Mouse (Mus musculus): ENCODE data around the gene Cdh24. TPM values are rescaled to one million over a fixed set of nuclear protein-coding genes. Genes with fewer than 3 reads are reported as not detected.

Cdh24 gene
- polyA plus RNA-seq, 1 experiment = 4.3 TPM

GRCm38 (mm10) chr14:54669381-54669780 lies 28.2 kb upstream of the Cdh24 start:
- Histone ChIP-seq H3K36me3 (ENCODE audit: control insufficient read depth, insufficient read depth) (peaks cover 23% of the 10 kb centered on the region), H3K4me2 (ENCODE audit: low read depth) (no peak overlapping the region), H3ac (ENCODE audit: control insufficient read depth, insufficient read length) (no peak overlapping the region), H3K27me3 (ENCODE audit: control insufficient read depth, insufficient read depth, insufficient read length) (no peaks in the 10 kb centered on the region), H3K4me3 (no peak overlapping the region), H3K79me2 (ENCODE audit: control insufficient read depth, insufficient read depth) (peaks cover 3% of the 10 kb centered on the region)
- no peak for TF ChIP-seq POLR2AphosphoS2 (IDR thresholded peaks at IDR 0.05; ENCODE audit: insufficient read length, low read depth)
- TF ChIP-seq POLR2A (IDR thresholded peaks at IDR 0.05; ENCODE audit: insufficient read length, low read depth) = no peak
- no peak for TF ChIP-seq USF1 (IDR thresholded peaks at IDR 0.05; ENCODE audit: low read depth)
- TF ChIP-seq E2F4 (IDR thresholded peaks at IDR 0.05; ENCODE audit: insufficient read depth) = no peak
- TF ChIP-seq CEBPB (IDR thresholded peaks at IDR 0.05; ENCODE audit: insufficient read depth, poor library complexity, severe bottlenecking) = no peak
- no peak for TF ChIP-seq MYOG (IDR thresholded peaks at IDR 0.05; ENCODE audit: control insufficient read depth in 1 of 3, insufficient read depth in 1 of 3, insufficient read length in 2 of 3, low read depth in 2 of 3)
- TF ChIP-seq MYOD1 (IDR thresholded peaks at IDR 0.05; ENCODE audit: control insufficient read depth in 1 of 3, insufficient read length in 2 of 3, low read depth in 2 of 3) = no peak
- TF ChIP-seq TCF3 (IDR thresholded peaks at IDR 0.05; ENCODE audit: insufficient read length, low read depth) = no peak
- TF ChIP-seq TCF12 (IDR thresholded peaks at IDR 0.05; ENCODE audit: insufficient read depth, poor library complexity, severe bottlenecking) = no peak
- TF ChIP-seq SRF (IDR thresholded peaks at IDR 0.05; ENCODE audit: control insufficient read depth, insufficient read length, low read depth) = no peak
- TF ChIP-seq REST (IDR thresholded peaks at IDR 0.05; ENCODE audit: insufficient read depth, insufficient read length) = no peak
- no peak for TF ChIP-seq MAX (IDR thresholded peaks at IDR 0.05; ENCODE audit: low read depth)

- Histone ChIP-seq H3K4me3 (no peak overlapping the region), H3K4me2 (ENCODE audit: low read depth) (no peak overlapping the region), H3K36me3 (ENCODE audit: control insufficient read depth, insufficient read depth) (peaks cover 45% of the 10 kb centered on the region), H3K27me3 (ENCODE audit: control insufficient read depth, insufficient read depth, insufficient read length) (no peaks in the 10 kb centered on the region), H3ac (ENCODE audit: control insufficient read depth, insufficient read length) (no peak overlapping the region), H3K79me2 (ENCODE audit: control insufficient read depth, insufficient read depth) (no peaks in the 10 kb centered on the region)
- TF ChIP-seq TCF3 (IDR thresholded peaks at IDR 0.05; ENCODE audit: insufficient read length, low read depth) (no peak), POLR2AphosphoS2 (IDR thresholded peaks at IDR 0.05; ENCODE audit: insufficient read length, low read depth) (no peak), REST (IDR thresholded peaks at IDR 0.05; ENCODE audit: insufficient read depth, insufficient read length) (no peak), TCF12 (IDR thresholded peaks at IDR 0.05; ENCODE audit: insufficient read depth, poor library complexity, severe bottlenecking) (no peak), POLR2A (IDR thresholded peaks at IDR 0.05; ENCODE audit: insufficient read length, low read depth) (no peak), MYOG (IDR thresholded peaks at IDR 0.05; ENCODE audit: control insufficient read depth in 1 of 3, insufficient read depth in 1 of 3, insufficient read length in 2 of 3, low read depth in 2 of 3) (no peak), MYOD1 (IDR thresholded peaks at IDR 0.05; ENCODE audit: control insufficient read depth in 1 of 3, insufficient read length in 2 of 3, low read depth in 2 of 3) (no peak), SRF (IDR thresholded peaks at IDR 0.05; ENCODE audit: control insufficient read depth, insufficient read length, low read depth) (no peak), E2F4 (IDR thresholded peaks at IDR 0.05; ENCODE audit: insufficient read depth) (no peak)
Observed at GRCm38 (mm10) chr14:54664477-54665222, 23.5 kb upstream of the Cdh24 start.

GRCm38 (mm10) chr14:54660009-54660408 lies 18.8 kb upstream of the Cdh24 start:
- H3K36me3 ChIP-seq (ENCODE audit: control insufficient read depth, insufficient read depth) = peaks cover 45% of the 10 kb centered on the region
- H3K4me2 ChIP-seq (ENCODE audit: low read depth) = no peak overlapping the region
- H3K27me3 ChIP-seq (ENCODE audit: control insufficient read depth, insufficient read depth, insufficient read length) = no peaks in the 10 kb centered on the region
- H3ac ChIP-seq (ENCODE audit: control insufficient read depth, insufficient read length) = no peak overlapping the region
- TF ChIP-seq E2F4 (IDR thresholded peaks at IDR 0.05; ENCODE audit: insufficient read depth) = no peak
- TF ChIP-seq CEBPB (IDR thresholded peaks at IDR 0.05; ENCODE audit: insufficient read depth, poor library complexity, severe bottlenecking) = no peak
- no peak for TF ChIP-seq USF1 (IDR thresholded peaks at IDR 0.05; ENCODE audit: low read depth)
- H3K79me2 ChIP-seq (ENCODE audit: control insufficient read depth, insufficient read depth) = peaks cover 5% of the 10 kb centered on the region
- no peak overlapping the region for H3K4me3 ChIP-seq

- peaks cover 28% of the 10 kb centered on the region for H3K79me2 ChIP-seq (ENCODE audit: control insufficient read depth, insufficient read depth)
- TF ChIP-seq TCF3 (IDR thresholded peaks at IDR 0.05; ENCODE audit: insufficient read length, low read depth) (no peak), POLR2AphosphoS2 (IDR thresholded peaks at IDR 0.05; ENCODE audit: insufficient read length, low read depth) (peak; percentile 98), TCF12 (IDR thresholded peaks at IDR 0.05; ENCODE audit: insufficient read depth, poor library complexity, severe bottlenecking) (no peak), E2F4 (IDR thresholded peaks at IDR 0.05; ENCODE audit: insufficient read depth) (no peak), MYOD1 (IDR thresholded peaks at IDR 0.05; ENCODE audit: control insufficient read depth in 1 of 3, insufficient read length in 2 of 3, low read depth in 2 of 3) (no peak), REST (IDR thresholded peaks at IDR 0.05; ENCODE audit: insufficient read depth, insufficient read length) (no peak), SRF (IDR thresholded peaks at IDR 0.05; ENCODE audit: control insufficient read depth, insufficient read length, low read depth) (no peak), MYOG (IDR thresholded peaks at IDR 0.05; ENCODE audit: control insufficient read depth in 1 of 3, insufficient read depth in 1 of 3, insufficient read length in 2 of 3, low read depth in 2 of 3) (no peak), USF1 (IDR thresholded peaks at IDR 0.05; ENCODE audit: low read depth) (no peak), POLR2A (IDR thresholded peaks at IDR 0.05; ENCODE audit: insufficient read length, low read depth) (peak; percentile 96), CEBPB (IDR thresholded peaks at IDR 0.05; ENCODE audit: insufficient read depth, poor library complexity, severe bottlenecking) (no peak), MAX (IDR thresholded peaks at IDR 0.05; ENCODE audit: low read depth) (no peak)
- peak overlapping the region; percentile 33 for H3ac ChIP-seq (ENCODE audit: control insufficient read depth, insufficient read length)
- H3K4me2 ChIP-seq (ENCODE audit: low read depth) = peak overlapping the region; percentile 90
- peak overlapping the region; percentile 57 for H3K4me3 ChIP-seq
- peaks cover 12% of the 10 kb centered on the region for H3K36me3 ChIP-seq (ENCODE audit: control insufficient read depth, insufficient read depth)
- H3K27me3 ChIP-seq (ENCODE audit: control insufficient read depth, insufficient read depth, insufficient read length) = no peaks in the 10 kb centered on the region
Observed at GRCm38 (mm10) chr14:54653496-54653895, 12.3 kb upstream of the Cdh24 start.
